Mouse (Mus musculus) lung, postnatal 0 days (tissue): ENCODE data around the gene 9230102O04Rik.

Experiments
- CTCF ChIP-seq: IDR thresholded peaks from 2 replicates; pipeline ENCODE4 v1.5.1; 2016; ENCODE audit warnings: antibody characterized with exemption, mild to moderate bottlenecking
- EP300 ChIP-seq: IDR thresholded peaks from 2 replicates; pipeline ENCODE4 v1.6.1; 2016; ENCODE audit warnings: antibody characterized with exemption, mild to moderate bottlenecking, control low read depth

GRCm38 (mm10) chr2:9886031-9886430, 3.3 kb downstream of the 9230102O04Rik start:
- no peak for TF ChIP-seq CTCF
- TF ChIP-seq EP300: no peak
